Mouse (Mus musculus): ENCODE data around the gene Gm21725.
"Not testable (repeated sequence)": the region's sequence is repeated elsewhere in the genome, so short reads cannot be mapped to it uniquely, and the experiment has no call there.

The Gm21725 gene

GRCm38 (mm10) chrY:13348963-13349362, at the start of gene Gm21725:
Gm21725 (minus strand) TSS chrY:13349063.
- not testable (repeated sequence) for DNase-seq (ENCODE audit: low read depth, low spot score)
